Mouse (Mus musculus) ES-E14 (cell line): ENCODE data around the gene Panx3. TPM values are rescaled to one million over a fixed set of nuclear protein-coding genes. Genes with fewer than 3 reads are reported as not detected.

Experiments
- DNase-seq: peaks from one replicate; pipeline ENCODE4 v3.0.0-alpha.2; 2013; ENCODE audit warnings: low read depth, low spot score
- H3K27ac ChIP-seq: 2 replicates; pipeline ENCODE4 v1.5.1; 2012; ENCODE audit warnings: low read depth, mild to moderate bottlenecking, low read length, moderate library complexity, mixed read lengths; ENCODE audit not compliant: poor library complexity, insufficient read depth, severe bottlenecking
- H3K36me3 ChIP-seq: 2 replicates; pipeline ENCODE4 v1.6.1; 2012; ENCODE audit warnings: mild to moderate bottlenecking, low read length, moderate library complexity, mixed read lengths; ENCODE audit not compliant: control insufficient read depth, poor library complexity, insufficient read depth, severe bottlenecking
- H3K4me1 ChIP-seq, 2 experiments: fragments of 150-350 bp in 1 of 2; sonication (generic) in 1 of 2; 2 replicates each; pipeline ENCODE4 v1.6.1; 2012; ENCODE audit warnings: low read length in 2 of 2, mild to moderate bottlenecking in 1 of 2, mixed read lengths in 1 of 2; ENCODE audit not compliant: control insufficient read depth in 2 of 2, insufficient read depth in 2 of 2, poor library complexity in 1 of 2
- H3K4me3 ChIP-seq, 2 experiments: fragments of 150-350 bp in 1 of 2; sonication (generic) in 1 of 2; 2 replicates each; pipeline ENCODE4 v1.5.1; 2012; ENCODE audit warnings: low read length in 2 of 2, low read depth in 1 of 2, mild to moderate bottlenecking in 1 of 2, mixed read lengths in 1 of 2; ENCODE audit not compliant: insufficient read depth in 1 of 2, poor library complexity in 1 of 2, severe bottlenecking in 1 of 2
- H3K9ac ChIP-seq: 2 replicates; pipeline ENCODE4 v1.6.1; 2012; ENCODE audit warnings: low read depth, mild to moderate bottlenecking, low read length, mixed read lengths; ENCODE audit not compliant: poor library complexity, insufficient read depth, severe bottlenecking
- H3K9me3 ChIP-seq: fragments of 150-350 bp; sonication (generic); 2 replicates; pipeline ENCODE4 v1.6.1; 2012; ENCODE audit warnings: low read depth, mild to moderate bottlenecking, low read length; ENCODE audit not compliant: control insufficient read depth, insufficient read depth
- CHD2 ChIP-seq: IDR thresholded peaks from 2 replicates; pipeline ENCODE4 v1.6.1; 2014; ENCODE audit warnings: mild to moderate bottlenecking, low read depth, low read length, inconsistent platforms
- HCFC1 ChIP-seq: IDR thresholded peaks from 2 replicates; pipeline ENCODE4 v1.6.1; 2012; ENCODE audit warnings: low read length, inconsistent platforms, borderline replicate concordance; ENCODE audit not compliant: insufficient read depth
- MAFK ChIP-seq: IDR thresholded peaks from 2 replicates; pipeline ENCODE4 v1.6.1; 2014; ENCODE audit warnings: mild to moderate bottlenecking, low read depth, low read length, inconsistent platforms; ENCODE audit not compliant: insufficient read depth
- ZC3H11A ChIP-seq: IDR thresholded peaks from 2 replicates; pipeline ENCODE4 v1.6.1; 2012; ENCODE audit warnings: low read depth, mild to moderate bottlenecking, inconsistent platforms, low read length, borderline replicate concordance
- ZNF384 ChIP-seq: IDR thresholded peaks from 2 replicates; pipeline ENCODE4 v1.6.1; 2012; ENCODE audit warnings: low read depth, low read length, inconsistent platforms
- in situ Hi-C, 2 experiments: fragments of 600-800 bp; cut with MboI; formaldehyde crosslinking; loops; one replicate each; pipeline ENCODE4 v1.15.1; 2025; ENCODE audit warnings: low sequenced_read_pairs in 2 of 2, inconsistent platforms in 1 of 2; ENCODE audit not compliant: unreplicated experiment in 2 of 2
- total RNA-seq: library from RNA; depleted of rRNA; stranded (reverse); fragments of 300-350 nt; gene quantifications from 2 replicates; pipeline ENCODE4 v1.2.3, GENCODE M21; 2012

Panx3 gene
- total RNA-seq, 1 experiment = 0.13 TPM

GRCm38 (mm10) chr9:37629941-37630340 is 39.1 kb downstream of the Panx3 start:
- no peaks in the 10 kb centered on the region for H3K36me3 ChIP-seq
- no peak overlapping the region for H3K27ac ChIP-seq
- peaks cover 0 to 18% of the 10 kb centered on the region in 2 experiments; a peak in 2 of 4 replicates for H3K4me1 ChIP-seq
- TF ChIP-seq MAFK (no peak), ZC3H11A (no peak), CHD2 (no peak), ZNF384 (no peak), HCFC1 (no peak)
- in situ Hi-C loops = no loop called here
- H3K9ac ChIP-seq = no peak overlapping the region
- H3K9me3 ChIP-seq = no peaks in the 10 kb centered on the region
- no peak overlapping the region for H3K4me3 ChIP-seq
- DNase-seq = no peak

GRCm38 (mm10) chr9:37628581-37628980 is 40.5 kb downstream of the Panx3 start:
- H3K9me3 ChIP-seq = no peaks in the 10 kb centered on the region
- TF ChIP-seq ZC3H11A = no peak
- TF ChIP-seq CHD2 = no peak
- no peak for TF ChIP-seq MAFK
- no peak overlapping the region for H3K9ac ChIP-seq
- no peaks in the 10 kb centered on the region for H3K36me3 ChIP-seq
- no peak overlapping the region for H3K4me3 ChIP-seq
- H3K27ac ChIP-seq = no peak overlapping the region; the same call in 1 of the 2 replicates
- in situ Hi-C loops = no loop called here
- H3K4me1 ChIP-seq = peaks cover 0 to 18% of the 10 kb centered on the region in 2 experiments; a peak in 2 of 4 replicates
- no peak for DNase-seq

GRCm38 (mm10) chr9:37627263-37627662 is 41.8 kb downstream of the Panx3 start:
- H3K9ac ChIP-seq = no peak overlapping the region
- no peaks in the 10 kb centered on the region for H3K36me3 ChIP-seq
- no peaks in the 10 kb centered on the region for H3K9me3 ChIP-seq
- DNase-seq = no peak
- H3K4me3 ChIP-seq = no peak overlapping the region
- peaks cover 0 to 18% of the 10 kb centered on the region in 2 experiments; a peak in 2 of 4 replicates for H3K4me1 ChIP-seq
- no peak overlapping the region for H3K27ac ChIP-seq
- in situ Hi-C loops = no loop called here
- TF ChIP-seq HCFC1 (no peak), ZNF384 (no peak), ZC3H11A (no peak), CHD2 (no peak), MAFK (no peak)

GRCm38 (mm10) chr9:37626103-37626567 is 42.9 kb downstream of the Panx3 start:
- no peaks in the 10 kb centered on the region for H3K9me3 ChIP-seq
- TF ChIP-seq ZNF384 (no peak), HCFC1 (no peak), ZC3H11A (no peak), CHD2 (no peak), MAFK (no peak)
- no peak overlapping the region for H3K9ac ChIP-seq
- in situ Hi-C loops = no loop called here
- no peak overlapping the region for H3K27ac ChIP-seq
- H3K4me3 ChIP-seq = no peak overlapping the region
- H3K36me3 ChIP-seq = no peaks in the 10 kb centered on the region
- no peak for DNase-seq
- peaks cover 0 to 18% of the 10 kb centered on the region in 2 experiments; a peak in 2 of 4 replicates for H3K4me1 ChIP-seq

- Histone ChIP-seq H3K36me3 (no peaks in the 10 kb centered on the region), H3K9ac (no peak overlapping the region), H3K4me1 (peaks cover 0 to 18% of the 10 kb centered on the region in 2 experiments; a peak in 2 of 4 replicates), H3K9me3 (no peaks in the 10 kb centered on the region), H3K4me3 (no peak overlapping the region), H3K27ac (no peak overlapping the region)
- no peak for TF ChIP-seq MAFK
- TF ChIP-seq CHD2 = no peak
- no peak for TF ChIP-seq ZC3H11A
- TF ChIP-seq ZNF384 = no peak
- TF ChIP-seq HCFC1 = no peak
- no peak for DNase-seq
- in situ Hi-C loops = no loop called here
Observed at GRCm38 (mm10) chr9:37625641-37626040, 43.4 kb downstream of the Panx3 start.
